Mouse (Mus musculus) gastrocnemius, postnatal 4 days (tissue): ENCODE measurements around the gene Olfr177. TPM values are rescaled to one million over a fixed set of nuclear protein-coding genes. Genes with fewer than 3 reads are reported as not detected.

ENCODE experiments used
- DNase-seq, 2 experiments: peaks; one replicate each; pipeline ENCODE4 v3.0.0; 2021 to 2022; ENCODE audit warnings: low spot score in 2 of 2, mixed read lengths in 2 of 2
- long read RNA-seq, 2 experiments: library from polyadenylated mRNA; stranded (forward); transcript quantifications; one replicate each; pipeline ENCODE4 v2.0.0; 2021
- total RNA-seq, 2 experiments: library from RNA; stranded (reverse); gene quantifications; 2 replicates each; pipeline ENCODE4 v1.2.3; 2021

Gene Olfr177
- not detected for total RNA-seq
- long read RNA-seq, experiment 1: 0 reads
- long read RNA-seq, experiment 2: 0 reads

DNA sequence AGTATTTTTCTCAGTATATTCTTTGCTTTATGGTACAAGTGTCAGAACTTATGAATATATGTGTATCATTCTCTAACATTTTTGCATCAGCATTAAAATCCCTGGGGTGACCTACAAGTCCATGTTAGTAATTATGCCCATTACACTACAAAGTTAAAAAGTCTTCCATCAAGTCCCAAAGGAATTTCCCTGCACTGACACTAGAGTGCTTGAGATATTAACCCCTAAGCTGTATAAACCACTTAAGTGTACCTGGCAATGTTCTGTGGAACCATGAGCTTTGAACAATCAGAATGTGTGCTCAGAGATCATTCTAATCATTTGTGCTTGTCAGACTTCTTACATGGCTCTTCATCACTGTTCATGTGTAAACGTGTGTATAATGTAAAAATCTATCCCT lies at the start of gene Olfr177:
Olfr177 (minus strand) TSS at position 101 of the 400 bp plus-strand sequence.
- DNase-seq: no peak

DNA sequence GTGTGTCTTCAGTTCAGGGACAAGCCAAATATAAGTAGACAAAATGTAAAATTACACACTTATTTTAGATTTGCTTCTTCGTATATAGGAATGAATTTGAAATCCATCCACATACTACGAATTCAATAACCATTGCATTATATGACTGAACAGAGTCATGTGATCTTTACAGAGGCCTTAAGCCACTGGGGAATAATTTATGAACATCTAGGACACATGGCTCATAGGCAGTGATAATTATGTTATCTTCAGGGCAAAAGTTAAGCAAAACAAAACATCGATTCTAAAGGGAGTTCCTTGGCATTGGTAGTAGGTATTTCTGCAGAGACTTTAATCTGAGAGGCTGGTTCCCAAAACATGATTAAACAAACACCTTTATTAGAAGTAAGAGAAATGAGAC lies 17.4 kb upstream of the Olfr177 start, which contains the start of gene Olfr178:
Olfr178 (minus strand) TSS at position 101 of the 400 bp plus-strand sequence.
- no peak for DNase-seq

DNA sequence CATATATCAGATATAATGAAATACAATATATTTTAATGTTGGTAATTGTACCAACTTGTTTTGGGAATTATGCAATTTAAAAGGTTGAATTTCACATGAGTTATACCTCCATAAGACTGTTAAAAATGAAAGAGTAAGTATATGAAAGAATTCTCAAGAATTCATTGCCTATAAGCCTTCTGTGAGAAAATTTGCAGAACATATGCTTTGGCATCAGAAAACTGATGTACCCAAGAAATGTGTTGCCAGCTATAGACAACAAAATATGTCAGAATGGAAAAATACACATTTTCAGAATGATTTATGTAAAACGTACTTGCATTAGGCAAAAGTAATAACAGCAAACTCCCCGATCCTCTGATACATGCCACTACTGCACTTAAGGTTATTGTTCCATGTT lies 9.8 kb upstream of the Olfr177 start:
- DNase-seq: no peak

DNA sequence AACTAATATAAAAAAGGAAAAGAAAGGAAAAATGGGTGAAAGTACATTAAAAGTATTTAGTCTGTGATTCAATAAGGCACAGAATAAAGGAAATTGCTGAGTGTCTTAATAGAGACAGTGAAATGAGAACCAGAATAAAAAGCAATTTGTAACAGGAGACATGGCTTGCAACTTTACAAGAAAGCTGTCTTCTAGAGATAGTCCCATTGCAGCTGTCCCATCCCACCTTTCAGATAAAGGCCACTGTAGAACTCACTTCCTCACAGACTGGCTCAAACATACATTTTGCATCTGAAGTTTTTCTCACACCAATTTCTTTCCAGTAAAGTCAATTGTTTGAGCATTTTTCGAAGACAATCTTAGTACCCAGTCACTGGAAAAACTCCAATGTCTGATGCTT lies 13.1 kb downstream of the Olfr177 start:
- no peak for DNase-seq

DNA sequence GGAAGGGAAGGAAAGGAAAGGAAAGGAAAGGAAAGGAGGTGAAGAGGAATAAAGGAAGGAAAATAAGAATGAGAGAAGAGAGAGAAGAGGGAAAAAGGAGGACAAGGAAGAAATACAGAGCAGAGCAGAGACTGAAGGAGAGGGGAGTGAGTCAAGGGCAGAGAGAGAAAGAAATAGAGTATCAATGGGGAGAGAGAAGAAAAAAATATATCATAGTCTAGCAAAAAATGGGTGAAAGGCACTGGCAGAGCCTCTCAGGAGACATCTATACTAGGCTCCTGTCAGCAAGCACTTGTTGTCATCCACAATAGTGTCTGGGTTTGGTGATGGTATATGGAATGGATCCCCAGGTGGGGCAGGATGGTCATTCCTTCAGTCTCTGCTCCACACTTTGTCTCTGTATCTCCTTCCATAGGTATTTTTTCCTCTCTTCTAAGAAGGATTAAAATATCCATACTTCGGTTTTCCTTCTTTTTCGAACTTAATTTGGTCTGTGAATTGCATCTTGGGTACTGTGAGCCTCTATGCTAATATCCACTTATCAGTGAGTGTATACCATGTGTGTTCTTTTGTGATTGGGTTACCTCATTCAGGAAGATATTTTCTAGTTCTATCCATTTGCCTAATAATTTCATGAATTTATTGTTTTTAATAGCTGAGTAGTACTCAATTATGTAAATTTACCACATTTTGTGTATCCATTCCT lies 14.4 kb downstream of the Olfr177 start:
- no peak for DNase-seq

DNA sequence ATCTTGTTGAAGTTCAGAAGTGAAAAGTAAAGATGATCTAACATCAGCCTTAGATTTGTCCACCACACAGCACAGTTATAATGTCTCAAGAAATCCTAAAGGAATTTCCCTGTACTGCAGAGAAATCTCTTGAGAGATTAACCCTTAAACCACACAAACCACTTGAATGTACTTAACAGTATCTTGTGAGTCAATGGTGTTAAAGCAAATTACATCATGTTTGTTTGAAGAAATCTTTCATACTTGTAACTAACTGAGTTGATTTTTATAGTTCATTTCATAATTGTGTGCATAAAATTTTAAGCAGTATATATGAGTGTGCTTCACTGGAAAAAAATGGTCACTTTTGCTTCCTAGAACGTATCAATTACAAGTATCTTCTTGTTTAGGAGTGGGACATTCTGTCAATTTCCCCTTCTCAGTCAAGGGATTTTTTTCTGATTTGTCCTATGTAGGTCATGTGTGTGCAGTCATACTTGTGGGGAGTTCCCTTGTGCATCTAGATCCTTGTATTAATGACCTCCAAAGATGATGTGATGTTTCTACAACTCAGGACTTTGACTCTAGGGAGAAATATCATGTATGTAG lies 47.7 kb downstream of the Olfr177 start, which contains the start of gene Olfr175-ps1:
Olfr175-ps1 (minus strand) TSS at position 51 of the 588 bp plus-strand sequence.
- no peak for DNase-seq

Other genes starting within 250 kb of the Olfr177 start
- not detected for gene E330017A01Rik, start 236.0 kb downstream of the Olfr177 start, total RNA-seq
- gene Cpox, start 204.5 kb downstream of the Olfr177 start, total RNA-seq: 10 to 100 TPM; 10.5 to 13.0 TPM
- gene Gpr15, start 155.7 kb downstream of the Olfr177 start, total RNA-seq: not detected
- 10 to 100 TPM; 57.2 to 61.9 TPM for gene Cldnd1, start 146.9 kb downstream of the Olfr177 start, total RNA-seq
- not detected for gene Olfr172, start 111.6 kb downstream of the Olfr177 start, total RNA-seq
- gene Olfr173, start 74.5 kb downstream of the Olfr177 start, total RNA-seq: not detected
- not detected for gene Olfr175-ps1, start 48.0 kb downstream of the Olfr177 start, total RNA-seq
- gene Olfr178, start 17.3 kb upstream of the Olfr177 start, total RNA-seq: not detected
- gene Olfr181, start 54.0 kb upstream of the Olfr177 start, total RNA-seq: not detected
- not detected for gene Olfr180, start 54.6 kb upstream of the Olfr177 start, total RNA-seq
- not detected for gene Olfr183, start 120.6 kb upstream of the Olfr177 start, total RNA-seq
- gene Olfr186, start 155.5 kb upstream of the Olfr177 start, total RNA-seq: not detected
- not detected for gene Olfr187, start 165.0 kb upstream of the Olfr177 start, total RNA-seq
- gene Olfr190, start 203.2 kb upstream of the Olfr177 start, total RNA-seq: not detected
- gene Olfr191, start 215.1 kb upstream of the Olfr177 start, total RNA-seq: not detected
- gene Olfr193, start 237.1 kb upstream of the Olfr177 start, total RNA-seq: not detected
- gene Olfr194, start 246.3 kb upstream of the Olfr177 start, total RNA-seq: not detected